Mouse (Mus musculus) brain, embryonic 14.5 days (tissue): Measurements from ENCODE around the gene Zfp2. TPM values are rescaled to one million over a fixed set of nuclear protein-coding genes. Genes with fewer than 3 reads are reported as not detected.
A peak's percentile ranks its signal among the peaks of the same experiment; 100 is the strongest.

Source experiments
- DNase-seq: peaks from one replicate; pipeline ENCODE4 v3.0.0-alpha.2; 2011; ENCODE audit warnings: low read depth
- CTCF ChIP-seq: fragments of 200-500 bp; IDR thresholded peaks from 2 replicates; pipeline ENCODE4 v1.5.1; 2012; ENCODE audit warnings: inconsistent platforms, mild to moderate bottlenecking, moderate library complexity, borderline replicate concordance; ENCODE audit not compliant: insufficient read depth, insufficient read length; ENCODE audit errors: extremely low read depth
- POLR2A ChIP-seq: fragments of 200-500 bp; IDR thresholded peaks from 2 replicates; pipeline ENCODE4 v1.6.1; 2012; ENCODE audit warnings: mild to moderate bottlenecking, inconsistent platforms, borderline replicate concordance; ENCODE audit not compliant: poor library complexity, insufficient read depth, insufficient read length, severe bottlenecking; ENCODE audit errors: extremely low read depth
- polyA plus RNA-seq: library from polyadenylated mRNA; depleted of rRNA; stranded (reverse); fragments of >200 nt; gene quantifications from 2 replicates; pipeline ENCODE4 v1.2.3, GENCODE M21; 2012

Zfp2 gene
- polyA plus RNA-seq, 1 experiment, result 25.5 TPM

GRCm38 (mm10) chr11:50930469-50931014, 14.6 kb upstream of the Zfp2 start:
- DNase-seq, result peak; percentile 48
- TF ChIP-seq CTCF (no peak), POLR2A (no peak)

GRCm38 (mm10) chr11:50914461-50914860, 1.5 kb downstream of the Zfp2 start:
- no peak for TF ChIP-seq CTCF
- no peak for TF ChIP-seq POLR2A
- no peak for DNase-seq

GRCm38 (mm10) chr11:50913301-50913700, 2.7 kb downstream of the Zfp2 start:
- TF ChIP-seq CTCF (no peak), POLR2A (no peak)
- DNase-seq, result no peak

GRCm38 (mm10) chr11:50908136-50908535, 7.8 kb downstream of the Zfp2 start:
- TF ChIP-seq POLR2A (no peak), CTCF (no peak)
- DNase-seq, result no peak

- TF ChIP-seq POLR2A, result no peak
- no peak for TF ChIP-seq CTCF
- DNase-seq, result no peak
Measured at GRCm38 (mm10) chr11:50897359-50897758, 18.6 kb downstream of the Zfp2 start.

- no peak for TF ChIP-seq POLR2A
- TF ChIP-seq CTCF, result no peak
- no peak for DNase-seq
Measured at GRCm38 (mm10) chr11:50892441-50892840, 23.5 kb downstream of the Zfp2 start.

GRCm38 (mm10) chr11:50887390-50888128, 28.4 kb downstream of the Zfp2 start, which contains the start of gene Zfp454:
Gene Zfp454 (minus strand): TSS chr11:50887651.
- peak; percentile 99 for DNase-seq
- TF ChIP-seq POLR2A, result peak; percentile 81; the same call in 1 of the 2 replicates
- no peak for TF ChIP-seq CTCF

- TF ChIP-seq POLR2A (no peak), CTCF (no peak)
- no peak for DNase-seq
Measured at GRCm38 (mm10) chr11:50886933-50887293, 29.1 kb downstream of the Zfp2 start.

GRCm38 (mm10) chr11:50886231-50886932, 29.6 kb downstream of the Zfp2 start:
- peak; percentile 25 for DNase-seq
- TF ChIP-seq POLR2A (no peak), CTCF (no peak)

- DNase-seq, result no peak
- no peak for TF ChIP-seq CTCF
- TF ChIP-seq POLR2A, result no peak
Measured at GRCm38 (mm10) chr11:50883756-50884155, 32.2 kb downstream of the Zfp2 start.

- DNase-seq, result no peak
- no peak for TF ChIP-seq POLR2A
- TF ChIP-seq CTCF, result no peak
Measured at GRCm38 (mm10) chr11:50878641-50879040, 37.3 kb downstream of the Zfp2 start.
